ENCODE assay signal across 18 mouse cellular contexts in the genomic region with DNA sequence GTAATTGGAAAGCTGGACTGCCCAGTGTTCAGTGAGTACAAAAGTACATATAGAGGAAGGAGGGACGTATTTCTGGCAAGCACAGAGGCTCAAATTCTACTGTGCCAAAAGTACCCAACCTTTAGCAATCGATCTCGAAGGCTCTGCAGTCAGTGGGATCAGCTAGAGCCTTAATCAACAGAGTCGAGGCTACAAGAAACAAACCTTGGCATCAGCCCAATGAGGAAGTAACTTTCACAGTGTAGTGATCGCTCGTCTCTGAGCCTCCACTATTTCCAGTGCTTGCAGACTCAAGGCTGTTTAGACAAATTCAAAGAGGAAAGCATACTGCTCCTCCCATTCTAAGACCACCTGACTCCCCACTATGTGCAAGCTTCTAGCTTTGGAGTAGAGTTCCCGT. TPM values are rescaled to one million over a fixed set of nuclear protein-coding genes. Genes with fewer than 3 reads are reported as not detected.
A peak's percentile ranks its signal among the peaks of the same experiment; 100 is the strongest.
DNase-seq lines count a peak whose midpoint lies in the region; ATAC-seq lines count a peak whose summit lies in the region.
"Had no signal": no experiment of that assay in that cellular context is flagged by ENCODE, and none has a peak within 500 bp of the region (broad histone marks: within the 10 kb centered on the region; RNA-seq: fewer than 3 reads in every experiment).

No protein-coding gene starts in this region.

- no peaks in the 10 kb centered on the region for H3K27me3 ChIP-seq in kidney, embryonic 16.5 days (ENCODE audit: insufficient read depth, low read length)
- no peaks in the 10 kb centered on the region for H3K27me3 ChIP-seq in stomach, embryonic 16.5 days (ENCODE audit: control insufficient read depth, insufficient read depth, low read length)
- H3K27me3 ChIP-seq: embryonic facial prominence, embryonic 12.5 days had no signal

- DNase-seq in ovary, postnatal 14 days (ENCODE audit: low spot score) = peak; percentile 13
- no peak for DNase-seq in ovary, postnatal 36 days (ENCODE audit: low spot score)
- peak; percentile 58 for DNase-seq in adrenal gland, postnatal 10 days
- DNase-seq in right cerebral cortex, adult 18-20 months = no peak
- DNase-seq: cerebellum, adult 11-12 months; spleen, adult 18-20 months; thymus, postnatal 14 days had no signal

- peak; percentile 46; the same call in 1 of the 2 replicates for ATAC-seq in kidney, embryonic 16.5 days (ENCODE audit: low FRiP score, low TSS enrichment)
- ATAC-seq in stomach, embryonic 16.5 days (ENCODE audit: insufficient read depth, low FRiP score) = peak; percentile 90
- ATAC-seq in CD4-positive, CD25-positive, alpha-beta regulatory T cell, adult 4 months = no peak
- ATAC-seq: forebrain, embryonic 16.5 days; midbrain, embryonic 16.5 days had no signal

- no peaks in the 10 kb centered on the region for H3K4me1 ChIP-seq in kidney, embryonic 16.5 days (ENCODE audit: insufficient read depth, low read length)
- no peaks in the 10 kb centered on the region for H3K4me1 ChIP-seq in stomach, embryonic 16.5 days (ENCODE audit: control insufficient read depth, insufficient read depth, low read length)
- H3K4me1 ChIP-seq: embryonic facial prominence, embryonic 12.5 days had no signal

- no peaks in the 10 kb centered on the region for H3K9me3 ChIP-seq in kidney, embryonic 16.5 days (ENCODE audit: low read length)
- H3K9me3 ChIP-seq in stomach, embryonic 16.5 days (replicated peaks; ENCODE audit: control insufficient read depth, low read length) = no peaks in the 10 kb centered on the region
- H3K9me3 ChIP-seq: embryonic facial prominence, embryonic 12.5 days had no signal

- no peak overlapping the region for H3K4me3 ChIP-seq in kidney, embryonic 16.5 days (ENCODE audit: low read length)
- no peak overlapping the region for H3K4me3 ChIP-seq in stomach, embryonic 16.5 days (replicated peaks; ENCODE audit: low read length)
- H3K4me3 ChIP-seq: embryonic facial prominence, embryonic 12.5 days had no signal

- no peaks in the 10 kb centered on the region for H3K36me3 ChIP-seq in kidney, embryonic 16.5 days (ENCODE audit: insufficient read depth, low read length)
- no peaks in the 10 kb centered on the region for H3K36me3 ChIP-seq in stomach, embryonic 16.5 days (ENCODE audit: control insufficient read depth, insufficient read depth, low read length)
- H3K36me3 ChIP-seq: embryonic facial prominence, embryonic 12.5 days had no signal

- H3K27ac ChIP-seq in kidney, embryonic 16.5 days (ENCODE audit: low read length) = peak overlapping the region; percentile 61; the same call in 1 of the 2 replicates
- peak overlapping the region; percentile 14; the same call in 1 of the 2 replicates for H3K27ac ChIP-seq in stomach, embryonic 16.5 days (ENCODE audit: low read length)
- H3K27ac ChIP-seq: embryonic facial prominence, embryonic 12.5 days had no signal

- H3K9ac ChIP-seq in kidney, embryonic 16.5 days (replicated peaks; ENCODE audit: low read length) = no peak overlapping the region
- no peak overlapping the region for H3K9ac ChIP-seq in stomach, embryonic 16.5 days (ENCODE audit: low read length)
- H3K9ac ChIP-seq: embryonic facial prominence, embryonic 12.5 days had no signal

- no peak overlapping the region for H3K4me2 ChIP-seq in kidney, embryonic 16.5 days (replicated peaks; ENCODE audit: low read depth, low read length)
- no peak overlapping the region for H3K4me2 ChIP-seq in stomach, embryonic 16.5 days (ENCODE audit: low read depth, low read length)
- H3K4me2 ChIP-seq: embryonic facial prominence, embryonic 12.5 days had no signal

- 70% methylated on average over 7 of the region's 7 CpGs for WGBS in kidney, embryonic 16.5 days
- 60% methylated on average over 7 of the region's 7 CpGs for WGBS in stomach, embryonic 16.5 days

RNA-seq across cellular contexts. Expression of gene Sult1c2, which starts 0.3 kb away (rescaled TPM):
- 1 to 10 TPM; 2.5 to 4.4 TPM for total RNA-seq in adrenal gland, postnatal 10 days (2021)
- 2.9 and 4.5 TPM in 2 replicates for polyA plus RNA-seq in kidney, embryonic 16.5 days (2015; fragmentation: Nextera tagmentation; extraction: Ambion mirVana)
- 5.7 and 9.1 TPM in 2 replicates for polyA plus RNA-seq in stomach, embryonic 16.5 days (2015; fragmentation: Nextera tagmentation; extraction: Ambion mirVana)
- not detected for polyA plus RNA-seq in CD4-positive, CD25-positive, alpha-beta regulatory T cell, adult 4 months (2017; shearing (Covaris generic))
- total RNA-seq: granulocyte monocyte progenitor cell, adult 5-6 weeks; heart, postnatal 10 days; left cerebral cortex, postnatal 36 days; neutrophil, adult 5-6 weeks had no signal
- polyA plus RNA-seq: embryonic facial prominence, embryonic 12.5 days; forebrain, embryonic 16.5 days; lung, embryonic 16.5 days; midbrain, embryonic 16.5 days had no signal

Comparison
In these comparisons a context has a peak if more than half of its experiments do, and no peak if none do; other contexts are left out.
1. DNase-seq: peak in ovary, postnatal 14 days (single experiment) and adrenal gland, postnatal 10 days (single experiment); none in ovary, postnatal 36 days (single experiment) and right cerebral cortex, adult 18-20 months (single experiment).